Mouse (Mus musculus): ENCODE results near the gene 2610002M06Rik. TPM values are rescaled to one million over a fixed set of nuclear protein-coding genes. Genes with fewer than 3 reads are reported as not detected.

2610002M06Rik gene
- total RNA-seq (2017): 4.3 to 11.7 TPM (median 10.8 TPM) in 3 replicates

DNA sequence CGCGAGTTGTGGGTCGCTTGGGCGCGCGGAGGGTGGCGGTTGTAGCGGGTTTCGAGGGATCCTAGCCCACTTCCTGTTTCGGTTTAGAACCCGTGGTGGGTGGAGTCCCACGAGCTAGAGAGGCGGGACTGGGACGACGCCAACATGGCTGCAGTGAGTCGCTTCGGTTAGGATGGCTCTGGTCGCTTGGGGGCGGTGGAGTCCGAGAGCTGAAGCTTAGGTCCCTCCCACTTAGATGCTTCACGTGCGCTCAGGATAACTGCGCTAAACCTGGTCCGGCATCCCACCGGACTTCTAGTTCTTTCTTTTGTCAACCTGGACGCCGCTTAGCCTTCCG, at the start of gene 2610002M06Rik:
2610002M06Rik (minus strand) TSS at position 117 of the 337 bp plus-strand sequence.
- peak; percentile 100 for ATAC-seq (replicated peaks; ENCODE audit: insufficient number of reproducible peaks, low FRiP score, low TSS enrichment, poor library complexity, severe bottlenecking)

GRCm38 (mm10) chrX:107858165-107858564, 42.0 kb upstream of the 2610002M06Rik start:
- ATAC-seq (replicated peaks; ENCODE audit: insufficient number of reproducible peaks, low FRiP score, low TSS enrichment, poor library complexity, severe bottlenecking): no peak

- no peak for ATAC-seq (replicated peaks; ENCODE audit: insufficient number of reproducible peaks, low FRiP score, low TSS enrichment, poor library complexity, severe bottlenecking)
Observed at GRCm38 (mm10) chrX:107816726-107817125, 592 bp upstream of the 2610002M06Rik start.

DNA sequence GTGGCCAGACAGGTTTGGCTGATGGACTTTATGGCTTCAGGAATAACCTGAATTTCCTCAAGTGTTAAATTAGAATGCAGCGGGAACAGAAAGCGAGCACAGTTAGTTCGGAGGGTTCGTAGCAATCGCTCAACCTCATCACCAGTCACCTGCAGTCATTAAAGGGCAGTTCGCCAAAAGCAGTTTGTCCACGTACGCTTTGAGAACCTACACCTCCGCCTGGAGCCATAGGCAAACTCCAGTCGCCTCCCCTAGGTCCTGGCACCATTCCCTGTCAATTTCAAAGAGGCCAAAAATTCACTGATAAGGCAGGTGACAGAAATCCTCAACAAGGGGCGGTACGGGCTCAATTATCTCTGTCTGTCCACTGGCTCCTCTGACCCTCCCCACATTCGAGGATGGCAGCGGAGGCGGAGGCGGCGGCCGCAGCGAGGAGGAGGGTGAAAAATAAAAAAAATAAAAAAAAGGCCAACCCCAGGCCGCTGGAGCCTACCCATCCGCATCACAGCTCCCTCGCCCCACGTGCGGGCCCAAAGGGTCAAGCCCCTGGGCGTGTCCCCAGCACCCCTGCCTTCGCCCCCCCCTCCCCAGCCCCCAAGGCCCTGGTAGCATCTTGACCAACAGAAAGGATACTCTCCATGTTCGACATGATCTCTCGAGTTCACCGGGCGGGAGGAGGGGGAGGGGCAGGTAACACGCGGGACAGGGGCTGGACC, 474 bp downstream of the 2610002M06Rik start:
- peak; percentile 30; the same call in 1 of the 2 replicates for ATAC-seq (replicated peaks; ENCODE audit: insufficient number of reproducible peaks, low FRiP score, low TSS enrichment, poor library complexity, severe bottlenecking)

- no peak for ATAC-seq (replicated peaks; ENCODE audit: insufficient number of reproducible peaks, low FRiP score, low TSS enrichment, poor library complexity, severe bottlenecking)
Observed at GRCm38 (mm10) chrX:107812120-107812519, 4.0 kb downstream of the 2610002M06Rik start.

- ATAC-seq (replicated peaks; ENCODE audit: insufficient number of reproducible peaks, low FRiP score, low TSS enrichment, poor library complexity, severe bottlenecking): no peak
Observed at GRCm38 (mm10) chrX:107796919-107797318, 19.2 kb downstream of the 2610002M06Rik start.

- ATAC-seq (replicated peaks; ENCODE audit: insufficient number of reproducible peaks, low FRiP score, low TSS enrichment, poor library complexity, severe bottlenecking): no peak
Observed at GRCm38 (mm10) chrX:107795785-107796184, 20.3 kb downstream of the 2610002M06Rik start.

DNA sequence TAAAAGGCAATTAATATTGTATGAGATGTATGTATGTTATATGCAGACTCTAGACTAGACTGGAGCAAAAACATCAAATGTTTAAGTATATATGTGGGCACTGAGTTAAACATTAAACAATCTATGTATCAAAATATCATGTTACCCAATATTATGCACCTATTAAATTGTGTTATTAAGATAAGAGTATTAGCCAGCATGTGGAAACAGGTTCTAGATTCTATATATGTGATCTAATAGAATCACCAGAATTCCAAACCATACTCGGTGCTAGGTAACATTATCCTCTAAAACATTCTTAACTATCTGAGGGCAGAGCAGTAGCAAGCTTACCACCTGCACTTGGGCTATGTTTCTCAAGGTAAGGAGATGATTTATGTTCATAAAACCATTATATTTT, 23.8 kb downstream of the 2610002M06Rik start, which contains the start of gene Tent5d:
Tent5d (plus strand) TSS at position 301 of the 400 bp plus-strand sequence.
- ATAC-seq (replicated peaks; ENCODE audit: insufficient number of reproducible peaks, low FRiP score, low TSS enrichment, poor library complexity, severe bottlenecking): no peak

GRCm38 (mm10) chrX:107790750-107791493, 25.2 kb downstream of the 2610002M06Rik start:
- no peak for ATAC-seq (replicated peaks; ENCODE audit: insufficient number of reproducible peaks, low FRiP score, low TSS enrichment, poor library complexity, severe bottlenecking)

- no peak for ATAC-seq (replicated peaks; ENCODE audit: insufficient number of reproducible peaks, low FRiP score, low TSS enrichment, poor library complexity, severe bottlenecking)
Observed at GRCm38 (mm10) chrX:107790136-107790535, 26.0 kb downstream of the 2610002M06Rik start.

DNA sequence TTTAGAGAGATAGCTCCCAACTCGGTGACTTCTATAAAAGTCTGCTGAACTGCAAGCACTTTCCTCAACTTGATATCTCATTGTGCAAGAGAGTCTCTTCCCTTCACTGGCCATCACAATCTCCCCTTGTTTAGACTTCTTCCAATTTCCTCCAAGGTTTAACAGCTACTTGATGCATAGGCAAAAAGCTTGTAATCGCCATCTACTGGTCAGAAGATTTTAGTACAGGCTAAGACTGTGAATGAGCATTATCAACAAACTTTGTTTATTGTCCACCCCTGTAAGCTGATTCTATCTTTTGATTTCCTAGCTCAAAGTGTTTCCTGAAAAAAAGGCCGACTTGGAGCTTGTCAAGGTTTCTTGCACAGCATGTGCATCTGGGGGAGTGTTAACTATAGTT, 48.2 kb downstream of the 2610002M06Rik start:
- no peak for ATAC-seq (replicated peaks; ENCODE audit: insufficient number of reproducible peaks, low FRiP score, low TSS enrichment, poor library complexity, severe bottlenecking)

Other genes starting within 250 kb of the 2610002M06Rik start
- not detected in 3 replicates for gene Tbx22, start 148.4 kb downstream of the 2610002M06Rik start, total RNA-seq (2017)
- not detected in 3 replicates for gene Tent5d, start 23.7 kb downstream of the 2610002M06Rik start, total RNA-seq (2017)
- gene Gm732, start 132.1 kb upstream of the 2610002M06Rik start, total RNA-seq (2017): not detected in 3 replicates